Mouse (Mus musculus): ENCODE measurements around the gene Asrgl1.

GRCm38 (mm10) chr19:9076035-9076434, 59.4 kb downstream of the Asrgl1 start:
- TF ChIP-seq FLI1 (IDR thresholded peaks at IDR 0.05; ENCODE audit: low read length) (no peak), GATA1 (IDR thresholded peaks at IDR 0.05; ENCODE audit: borderline replicate concordance, low read length) (no peak)

Measured in megakaryocyte, embryonic 14.5 days (primary cell).